Mouse (Mus musculus): ENCODE results near the gene Grn. TPM values are rescaled to one million over a fixed set of nuclear protein-coding genes. Genes with fewer than 3 reads are reported as not detected.

The Grn gene
- total and polyA plus RNA-seq, 3 experiments = 83.4 to 119 (median 86.9) TPM

DNA sequence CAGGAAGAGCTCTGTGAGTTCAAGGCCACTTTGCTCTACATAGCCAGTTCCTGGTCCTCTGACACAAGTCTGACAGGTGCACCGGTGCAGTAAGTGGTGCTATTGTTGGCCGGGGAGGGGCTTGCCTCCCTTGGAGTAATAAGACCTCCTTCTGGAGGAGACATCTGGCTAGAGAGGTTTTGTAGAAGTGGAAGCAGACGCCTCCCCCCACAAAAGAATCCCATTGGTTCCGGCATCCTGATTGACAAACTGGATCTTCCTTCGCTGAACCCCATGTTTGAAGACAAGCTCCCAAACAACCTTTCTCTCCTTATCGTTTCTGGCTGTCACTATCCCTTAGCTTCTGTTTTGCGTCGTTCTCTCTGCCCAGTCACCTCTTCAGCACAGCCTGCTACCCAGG, 18.2 kb downstream of the Grn start:
- Histone ChIP-seq H3K4me3 (no peak overlapping the region), H3K36me3 (ENCODE audit: control insufficient read depth, insufficient read depth, low read length) (no peaks in the 10 kb centered on the region), H3K79me2 (replicated peaks; ENCODE audit: control insufficient read depth, insufficient read depth, low read length) (no peaks in the 10 kb centered on the region), H3K4me1 (ENCODE audit: control insufficient read depth, insufficient read depth, low read length) (peaks cover 6% of the 10 kb centered on the region), H3K27ac (no peak overlapping the region), H3K9ac (ENCODE audit: low read depth, low read length) (no peak overlapping the region), H3K27me3 (ENCODE audit: control insufficient read depth, insufficient read depth, low read length) (no peaks in the 10 kb centered on the region)
- intact Hi-C loops (cut with DNase I) = no loop called here
- TF ChIP-seq EP300 (IDR thresholded peaks at IDR 0.05; ENCODE audit: insufficient read depth, low read depth, low read length) (no peak), CTCF (IDR thresholded peaks at IDR 0.05) (no peak), POLR2A (IDR thresholded peaks at IDR 0.05; ENCODE audit: insufficient read depth, low read depth, low read length) (no peak)
- 20% methylated on average over 8 of the region's 8 CpGs for WGBS
- DNase-seq = no peak

GRCm38 (mm10) chr11:102449043-102450008, 19.2 kb downstream of the Grn start:
- Histone ChIP-seq H3K9ac (ENCODE audit: low read depth, low read length) (no peak overlapping the region), H3K36me3 (ENCODE audit: control insufficient read depth, insufficient read depth, low read length) (no peaks in the 10 kb centered on the region), H3K4me1 (ENCODE audit: control insufficient read depth, insufficient read depth, low read length) (peaks cover 6% of the 10 kb centered on the region), H3K27me3 (ENCODE audit: control insufficient read depth, insufficient read depth, low read length) (no peaks in the 10 kb centered on the region), H3K27ac (no peak overlapping the region), H3K4me3 (no peak overlapping the region), H3K79me2 (replicated peaks; ENCODE audit: control insufficient read depth, insufficient read depth, low read length) (no peaks in the 10 kb centered on the region)
- DNase-seq = no peak
- TF ChIP-seq EP300 (IDR thresholded peaks at IDR 0.05; ENCODE audit: insufficient read depth, low read depth, low read length) (no peak), CTCF (IDR thresholded peaks at IDR 0.05) (no peak), POLR2A (IDR thresholded peaks at IDR 0.05; ENCODE audit: insufficient read depth, low read depth, low read length) (no peak)
- WGBS = 65% methylated on average over 17 of the region's 17 CpGs
- intact Hi-C loops (cut with DNase I) = no loop called here

DNA sequence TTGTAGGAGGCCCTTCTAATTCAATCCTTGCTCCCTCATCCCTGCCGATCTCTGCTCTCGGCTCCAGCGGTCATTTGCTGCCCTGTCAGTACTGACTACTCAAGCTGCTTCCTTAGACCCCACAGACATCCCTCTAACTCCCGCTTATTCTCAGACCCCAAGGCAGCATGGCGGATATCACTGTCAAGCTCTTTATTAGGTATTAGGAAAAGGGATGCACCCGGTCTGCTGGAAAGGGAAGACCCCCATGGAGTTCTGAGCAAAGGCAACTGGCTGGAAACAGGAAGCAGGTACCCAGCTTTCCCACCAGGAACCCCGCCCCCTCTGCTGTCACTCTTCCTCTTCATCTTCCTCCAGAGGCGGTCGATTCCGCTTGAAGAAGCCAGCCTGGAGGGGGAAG, 23.0 kb downstream of the Grn start:
- Histone ChIP-seq H3K27ac (no peak overlapping the region), H3K36me3 (ENCODE audit: control insufficient read depth, insufficient read depth, low read length) (no peaks in the 10 kb centered on the region), H3K4me3 (no peak overlapping the region), H3K4me1 (ENCODE audit: control insufficient read depth, insufficient read depth, low read length) (peaks cover 3% of the 10 kb centered on the region), H3K9ac (ENCODE audit: low read depth, low read length) (no peak overlapping the region), H3K79me2 (replicated peaks; ENCODE audit: control insufficient read depth, insufficient read depth, low read length) (no peaks in the 10 kb centered on the region), H3K27me3 (ENCODE audit: control insufficient read depth, insufficient read depth, low read length) (no peaks in the 10 kb centered on the region)
- no peak for DNase-seq
- TF ChIP-seq CTCF (IDR thresholded peaks at IDR 0.05) (no peak), EP300 (IDR thresholded peaks at IDR 0.05; ENCODE audit: insufficient read depth, low read depth, low read length) (no peak), POLR2A (IDR thresholded peaks at IDR 0.05; ENCODE audit: insufficient read depth, low read depth, low read length) (no peak)
- intact Hi-C loops (cut with DNase I) = no loop called here
- WGBS = 42% methylated on average over 10 of the region's 10 CpGs

DNA sequence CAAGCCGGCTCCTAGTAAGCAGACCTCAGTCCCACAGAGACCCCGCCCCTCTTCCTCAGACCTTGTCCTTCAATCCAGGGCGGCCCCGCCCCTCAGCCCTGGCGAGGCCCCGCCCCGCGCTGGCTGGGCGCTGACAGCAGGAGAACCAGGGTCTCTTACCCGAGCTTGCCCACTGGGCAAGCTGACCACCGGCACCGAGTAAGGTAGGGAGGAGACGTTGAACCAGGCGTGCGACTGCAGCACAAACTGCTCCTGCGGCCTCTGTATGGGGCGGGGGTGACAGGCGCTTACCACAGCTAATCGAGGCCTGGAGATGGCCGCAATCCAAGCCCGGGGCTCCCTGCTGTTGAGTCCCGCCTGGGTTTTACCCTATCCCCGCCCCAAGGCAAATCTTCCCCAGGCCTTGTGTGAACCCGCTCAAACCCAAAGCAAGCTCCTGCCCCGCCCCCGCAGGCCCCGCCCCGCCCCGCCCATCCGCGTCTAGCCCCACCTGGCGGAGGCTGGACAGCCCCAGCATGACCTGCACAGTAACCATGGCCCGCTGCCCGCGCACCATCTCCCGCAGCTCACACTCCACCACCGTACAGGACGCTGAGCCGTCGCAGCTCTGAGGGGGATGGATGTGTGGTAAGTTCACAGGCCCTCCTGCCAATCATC, 25.8 kb downstream of the Grn start:
- intact Hi-C loops (cut with DNase I) = no loop called here
- peak overlapping the region; percentile 15; the same call in 1 of the 2 replicates for H3K27ac ChIP-seq
- no peaks in the 10 kb centered on the region for H3K27me3 ChIP-seq (ENCODE audit: control insufficient read depth, insufficient read depth, low read length)
- H3K4me1 ChIP-seq (ENCODE audit: control insufficient read depth, insufficient read depth, low read length) = peaks cover 3% of the 10 kb centered on the region
- H3K36me3 ChIP-seq (ENCODE audit: control insufficient read depth, insufficient read depth, low read length) = no peaks in the 10 kb centered on the region
- TF ChIP-seq EP300 (IDR thresholded peaks at IDR 0.05; ENCODE audit: insufficient read depth, low read depth, low read length) (no peak), CTCF (IDR thresholded peaks at IDR 0.05) (peak; percentile 55)
- H3K79me2 ChIP-seq (replicated peaks; ENCODE audit: control insufficient read depth, insufficient read depth, low read length) = no peaks in the 10 kb centered on the region
- peak overlapping the region; percentile 59; the same call in 1 of the 2 replicates for H3K9ac ChIP-seq (ENCODE audit: low read depth, low read length)
- peak overlapping the region; percentile 55 for H3K4me3 ChIP-seq
- peak; percentile 72 to 77 for DNase-seq
- under 1% methylated on average over 40 of the region's 40 CpGs for WGBS

- Histone ChIP-seq H3K4me3 (no peak overlapping the region), H3K27me3 (ENCODE audit: control insufficient read depth, insufficient read depth, low read length) (no peaks in the 10 kb centered on the region), H3K79me2 (replicated peaks; ENCODE audit: control insufficient read depth, insufficient read depth, low read length) (no peaks in the 10 kb centered on the region), H3K27ac (no peak overlapping the region), H3K9ac (ENCODE audit: low read depth, low read length) (no peak overlapping the region), H3K36me3 (ENCODE audit: control insufficient read depth, insufficient read depth, low read length) (no peaks in the 10 kb centered on the region), H3K4me1 (ENCODE audit: control insufficient read depth, insufficient read depth, low read length) (peaks cover 1% of the 10 kb centered on the region; the same call in 1 of the 2 replicates)
- TF ChIP-seq POLR2A (IDR thresholded peaks at IDR 0.05; ENCODE audit: insufficient read depth, low read depth, low read length) (no peak), EP300 (IDR thresholded peaks at IDR 0.05; ENCODE audit: insufficient read depth, low read depth, low read length) (no peak), CTCF (IDR thresholded peaks at IDR 0.05) (no peak)
- DNase-seq = no peak
- WGBS = 59% methylated on average over 16 of the region's 16 CpGs
- intact Hi-C loops (cut with DNase I) = no loop called here
Measured at GRCm38 (mm10) chr11:102460541-102460940, 30.4 kb downstream of the Grn start.

DNA sequence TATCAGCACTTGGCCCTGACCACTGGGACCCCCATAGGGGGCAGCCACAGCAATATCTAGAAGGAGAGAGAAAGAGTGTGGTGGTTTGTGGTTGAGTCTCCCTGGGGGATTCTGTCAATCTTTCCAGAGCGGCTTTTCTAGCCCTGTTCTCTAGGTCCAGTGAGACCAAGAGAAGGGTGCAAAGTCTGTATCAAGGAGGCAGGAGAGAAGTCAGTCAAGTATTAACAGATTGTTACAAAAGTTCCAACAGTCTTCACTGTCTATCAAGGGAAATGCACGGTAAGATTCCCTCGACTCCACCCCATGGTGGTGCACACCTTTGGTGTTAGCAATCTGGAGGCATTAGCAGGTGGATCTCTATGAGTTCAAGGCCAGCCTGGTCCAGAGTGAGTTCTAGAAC, 31.6 kb downstream of the Grn start:
- intact Hi-C loops (cut with DNase I) = no loop called here
- Histone ChIP-seq H3K27ac (no peak overlapping the region), H3K9ac (ENCODE audit: low read depth, low read length) (no peak overlapping the region), H3K4me3 (no peak overlapping the region), H3K36me3 (ENCODE audit: control insufficient read depth, insufficient read depth, low read length) (no peaks in the 10 kb centered on the region), H3K27me3 (ENCODE audit: control insufficient read depth, insufficient read depth, low read length) (no peaks in the 10 kb centered on the region), H3K4me1 (ENCODE audit: control insufficient read depth, insufficient read depth, low read length) (no peaks in the 10 kb centered on the region; the same call in 1 of the 2 replicates), H3K79me2 (replicated peaks; ENCODE audit: control insufficient read depth, insufficient read depth, low read length) (no peaks in the 10 kb centered on the region)
- DNase-seq = no peak
- TF ChIP-seq EP300 (IDR thresholded peaks at IDR 0.05; ENCODE audit: insufficient read depth, low read depth, low read length) (no peak), CTCF (IDR thresholded peaks at IDR 0.05) (no peak), POLR2A (IDR thresholded peaks at IDR 0.05; ENCODE audit: insufficient read depth, low read depth, low read length) (no peak)
- 85% methylated on average over 3 of the region's 3 CpGs for whole genome bisulfite sequencing

Data from heart, adult 2 months (tissue).